Mouse (Mus musculus) gastrocnemius, postnatal 4 days (tissue): Measurements from ENCODE around the gene 6820408C15Rik. TPM values are rescaled to one million over a fixed set of nuclear protein-coding genes. Genes with fewer than 3 reads are reported as not detected.
"Not testable (repeated sequence)": the region's sequence is repeated elsewhere in the genome, so short reads cannot be mapped to it uniquely, and the experiment has no call there.

Experiments used
- DNase-seq, 2 experiments: peaks; one replicate each; pipeline ENCODE4 v3.0.0; 2021 to 2022; ENCODE audit warnings: low spot score in 2 of 2, mixed read lengths in 2 of 2
- total RNA-seq, 2 experiments: library from RNA; stranded (reverse); gene quantifications; 2 replicates each; pipeline ENCODE4 v1.2.3; 2021

The 6820408C15Rik gene
- total RNA-seq, 2 experiments from 2014 or later, result 0.15 to 0.18 TPM

DNA sequence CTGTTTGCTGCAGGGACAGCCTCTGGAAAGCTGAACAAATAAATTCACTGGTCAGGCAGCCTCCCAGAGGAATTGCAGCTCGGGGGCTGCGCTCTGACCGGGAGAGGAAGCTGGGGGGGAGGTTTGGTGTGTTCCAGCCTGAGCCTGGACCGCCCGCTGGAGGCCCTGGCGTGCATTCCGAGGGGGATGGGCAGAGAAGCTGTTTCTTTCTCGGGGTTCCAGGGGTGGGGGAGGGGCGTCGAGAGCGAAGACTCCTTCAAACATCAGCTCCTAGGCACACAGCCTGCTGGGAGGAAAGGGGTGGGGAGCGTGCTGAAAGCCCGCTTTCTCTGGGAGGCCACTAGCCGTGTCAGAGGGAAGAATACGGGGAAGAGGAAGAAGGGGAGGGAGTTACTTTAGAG, 4.4 kb upstream of the 6820408C15Rik start:
- DNase-seq, result peak; percentile 78 to 92

DNA sequence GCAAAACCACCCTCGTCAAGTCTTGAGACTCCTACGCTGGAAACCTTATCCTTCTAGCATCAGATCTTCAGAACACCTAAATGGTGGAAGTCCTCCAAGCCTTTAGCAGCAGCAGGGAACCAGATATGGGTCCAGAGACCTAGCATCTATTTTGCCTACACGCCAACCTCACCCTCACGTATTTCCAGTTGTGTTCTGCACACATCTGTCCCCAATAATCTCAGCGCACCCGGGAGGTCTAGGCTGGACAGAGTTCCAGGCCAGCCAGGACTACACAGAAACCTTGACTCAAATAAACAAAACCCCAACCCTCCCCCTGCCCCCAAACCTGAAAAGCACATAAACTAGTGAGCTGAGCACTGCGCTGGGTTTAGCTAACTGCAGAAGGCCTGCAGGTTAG, 3.9 kb upstream of the 6820408C15Rik start:
- no peak for DNase-seq

DNA sequence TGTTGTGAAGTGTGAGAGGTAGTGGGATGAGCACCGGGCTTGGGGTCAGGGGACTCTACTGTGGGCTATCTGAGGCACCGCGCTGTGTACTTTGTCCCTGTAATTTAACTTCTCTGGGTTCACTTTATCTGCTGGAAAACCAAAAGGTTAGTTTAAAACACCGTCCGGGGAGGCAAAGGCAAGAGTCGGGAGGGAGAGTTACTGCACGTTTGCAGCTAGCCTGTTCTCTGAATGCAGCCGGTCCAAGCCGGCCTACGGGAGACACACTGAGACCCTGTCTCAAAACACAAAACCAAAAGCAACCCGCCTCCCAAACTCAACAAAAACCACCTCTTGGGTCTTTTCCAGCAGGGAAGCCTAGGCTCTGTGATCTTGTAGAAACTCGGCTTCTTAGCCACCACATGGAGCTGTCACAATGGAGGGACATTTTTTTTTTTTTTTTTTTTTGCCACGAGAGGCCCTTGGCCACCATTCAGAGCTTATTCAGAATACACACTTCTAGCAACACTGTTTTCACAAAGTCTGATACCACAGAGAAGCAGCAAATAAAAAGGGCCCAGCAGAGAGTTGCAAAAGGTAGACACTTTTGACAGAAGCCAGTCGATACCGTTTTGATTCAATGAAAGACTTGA, 2.7 kb upstream of the 6820408C15Rik start:
- DNase-seq, result no peak

DNA sequence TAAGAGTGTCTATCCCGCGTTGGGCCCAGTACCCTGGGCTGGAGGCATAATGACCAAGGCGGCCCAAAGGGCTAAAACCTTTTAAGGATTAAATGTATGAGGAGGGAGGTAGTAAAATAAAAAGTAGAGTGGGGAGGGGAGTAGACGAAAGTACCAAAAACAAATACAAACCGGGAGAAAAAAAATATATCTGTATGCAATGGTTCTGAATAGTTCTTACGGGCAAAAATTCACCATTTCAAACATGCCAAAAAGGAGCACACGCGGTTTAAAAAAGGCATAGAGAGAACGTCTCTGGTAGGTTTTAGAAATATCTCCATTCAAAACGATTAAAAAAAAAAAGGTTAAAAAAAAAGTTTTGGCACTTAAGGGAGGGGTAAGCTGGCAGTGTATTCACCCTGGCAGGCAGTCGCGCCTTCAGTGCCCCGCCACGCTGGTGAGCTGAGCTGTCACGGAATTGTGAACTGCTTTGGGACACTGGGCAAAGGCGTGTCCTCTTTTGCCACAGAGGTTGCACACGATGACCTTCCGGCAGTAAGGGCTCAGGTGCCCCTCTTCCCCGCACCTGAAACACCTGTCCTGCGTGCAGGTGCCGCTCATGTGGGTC, 2.1 kb upstream of the 6820408C15Rik start:
- DNase-seq, result no peak

DNA sequence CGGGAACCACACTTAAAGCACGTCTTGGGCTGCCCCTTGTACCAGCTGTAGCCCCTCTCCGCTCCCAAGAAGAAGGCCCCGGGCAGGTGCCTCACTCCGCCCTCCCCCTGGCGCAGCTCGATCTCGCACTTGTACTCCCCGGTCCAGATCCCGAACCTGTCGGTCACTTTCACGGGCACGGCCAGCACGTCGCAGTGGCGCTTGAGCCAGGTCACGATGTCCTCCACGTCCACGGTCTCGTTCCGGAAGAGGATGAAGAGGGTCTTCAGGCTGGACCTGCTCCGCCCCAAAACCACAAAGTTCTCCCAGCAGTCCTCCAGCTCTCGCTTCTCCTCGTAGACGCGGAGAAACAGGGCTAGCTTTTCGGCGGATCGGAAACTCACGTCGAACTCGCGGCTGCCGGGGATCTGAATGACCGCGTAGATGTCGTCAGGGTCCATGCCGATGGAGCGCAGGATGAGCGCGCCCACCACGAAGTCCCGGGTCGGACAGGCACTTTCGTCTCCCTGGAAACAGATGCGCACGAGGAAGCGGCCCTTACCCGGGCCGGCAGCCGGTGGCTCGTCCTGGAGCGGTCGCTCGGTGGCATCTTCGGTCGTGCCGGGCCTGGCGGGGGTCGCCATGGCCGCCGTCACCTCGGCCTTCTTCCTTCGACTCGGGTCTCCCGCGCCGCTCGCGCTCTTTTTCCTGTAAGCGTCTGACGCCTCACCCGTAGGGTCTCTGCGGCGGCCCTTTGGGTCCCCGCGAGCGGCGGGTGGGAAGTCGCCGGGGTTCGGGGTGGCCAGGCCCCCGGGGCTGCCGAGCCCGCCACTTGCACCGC, 1.4 kb upstream of the 6820408C15Rik start:
- DNase-seq, result peak in 1 of 2 experiments; percentile 55

DNA sequence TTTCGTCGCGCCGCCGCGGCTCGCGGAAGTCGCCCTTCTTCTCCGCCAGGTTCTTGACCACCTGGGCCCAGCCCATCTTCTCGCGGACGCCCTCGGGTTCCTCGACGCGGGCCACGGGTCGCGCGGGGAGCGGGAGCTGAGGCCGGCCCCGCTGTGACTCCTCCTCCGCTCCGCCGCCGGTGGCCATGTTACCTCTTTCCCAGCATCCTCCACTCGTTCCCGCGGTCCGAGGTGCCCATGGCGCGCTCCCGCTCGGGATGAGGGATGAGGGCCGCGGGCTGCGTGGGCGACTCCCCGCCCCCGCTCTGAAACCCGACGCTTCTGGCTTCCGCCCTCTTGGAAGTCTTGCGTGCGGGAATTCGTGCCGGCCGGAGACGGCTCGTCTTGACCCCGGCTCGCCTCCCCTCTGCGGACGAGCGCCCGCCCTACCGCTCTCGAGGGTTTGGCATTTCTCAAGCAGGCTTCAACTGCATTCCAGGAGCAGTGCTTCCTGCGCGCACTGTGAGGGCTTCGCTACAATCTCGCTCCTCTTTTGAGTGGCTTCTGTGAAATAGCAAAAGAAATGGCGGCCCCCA, 709 bp upstream of the 6820408C15Rik start, which contains the start of gene Zcchc3:
Gene Zcchc3, minus strand, starts transcription at position 437 of the 575 bp plus-strand sequence.
- peak; percentile 81 to 90 for DNase-seq

DNA sequence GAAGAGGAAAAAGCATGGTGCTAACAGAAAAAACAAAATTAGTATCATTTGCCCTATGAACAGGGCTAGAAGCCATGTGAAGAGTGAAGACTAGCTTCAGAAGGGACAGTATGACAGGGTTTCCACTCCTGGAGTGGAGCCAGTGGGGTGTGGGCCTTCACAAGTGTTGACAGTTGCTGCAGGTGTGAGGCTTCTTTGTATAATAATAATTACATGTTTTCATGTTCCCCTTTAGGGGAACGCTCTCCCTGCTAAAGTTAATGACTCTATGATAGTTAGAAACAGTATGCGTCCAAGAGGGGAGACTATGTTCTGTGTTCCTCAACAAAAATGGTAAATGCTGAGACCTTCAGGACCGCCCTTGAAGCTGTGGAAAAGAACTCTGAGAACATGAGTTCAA, 399 bp downstream of the 6820408C15Rik start:
- no peak for DNase-seq

DNA sequence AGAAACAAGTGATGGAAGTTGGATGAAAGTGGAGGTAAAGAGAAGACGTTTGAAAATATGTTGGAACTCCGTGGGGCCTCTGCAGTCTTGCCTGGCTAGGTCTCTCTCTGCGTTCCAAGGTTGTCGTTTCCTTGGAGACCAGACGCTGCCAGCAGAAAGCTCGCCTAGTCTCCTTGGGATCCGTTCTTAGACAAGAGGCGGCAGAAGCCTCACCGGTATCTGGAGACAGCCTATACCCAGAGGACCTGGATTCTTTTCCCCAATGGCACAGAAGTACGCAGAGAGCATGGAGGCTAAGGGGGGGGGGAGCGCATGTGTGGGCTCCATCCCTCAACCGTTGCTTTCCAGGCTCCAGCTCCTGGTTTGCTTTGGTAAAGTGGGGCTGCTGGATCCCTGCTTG, 12.1 kb downstream of the 6820408C15Rik start:
- no peak for DNase-seq

DNA sequence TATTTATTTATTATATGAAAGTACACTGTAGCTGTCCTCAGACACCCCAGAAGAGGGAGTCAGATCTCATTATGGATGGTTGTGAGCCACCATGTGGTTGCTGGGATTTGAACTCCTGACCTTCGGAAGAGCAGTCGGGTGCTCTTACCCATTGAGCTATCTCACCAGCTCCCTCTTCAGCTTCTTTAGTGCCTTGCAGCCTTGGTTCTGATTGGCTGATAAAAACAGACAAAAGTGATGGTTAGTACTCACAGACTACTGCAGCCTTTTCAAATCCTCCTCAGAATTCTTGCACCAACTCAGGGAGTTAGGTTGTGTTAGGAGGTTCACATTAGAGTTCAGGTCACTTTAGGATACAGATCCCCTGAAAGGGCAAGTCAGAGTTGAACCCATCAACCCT, 13.1 kb downstream of the 6820408C15Rik start:
- DNase-seq, result not testable (repeated sequence)

DNA sequence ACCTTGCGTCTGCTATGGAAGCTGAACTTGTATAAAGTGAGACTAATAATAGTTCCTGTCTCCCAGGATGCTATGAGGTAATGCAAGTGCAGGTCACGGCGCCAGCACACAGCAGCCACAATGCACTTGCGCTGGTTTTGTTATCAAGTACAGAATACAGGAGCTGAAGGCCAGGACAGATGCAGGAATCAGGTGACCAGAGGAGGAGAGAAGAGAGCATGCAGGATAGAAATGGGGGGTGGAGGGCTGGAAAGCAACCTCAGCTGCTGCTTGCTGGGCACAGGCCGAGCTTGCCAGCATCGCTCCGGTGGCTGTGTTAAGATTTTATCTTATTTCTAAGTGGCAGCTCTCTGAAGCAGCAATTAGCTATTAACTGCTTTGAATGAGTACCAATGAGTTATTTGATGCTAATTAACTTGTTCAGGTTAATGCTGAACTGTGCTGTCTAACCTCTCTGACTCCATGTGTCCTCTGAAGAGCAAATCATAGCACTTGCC, 21.1 kb downstream of the 6820408C15Rik start:
- DNase-seq, result no peak

DNA sequence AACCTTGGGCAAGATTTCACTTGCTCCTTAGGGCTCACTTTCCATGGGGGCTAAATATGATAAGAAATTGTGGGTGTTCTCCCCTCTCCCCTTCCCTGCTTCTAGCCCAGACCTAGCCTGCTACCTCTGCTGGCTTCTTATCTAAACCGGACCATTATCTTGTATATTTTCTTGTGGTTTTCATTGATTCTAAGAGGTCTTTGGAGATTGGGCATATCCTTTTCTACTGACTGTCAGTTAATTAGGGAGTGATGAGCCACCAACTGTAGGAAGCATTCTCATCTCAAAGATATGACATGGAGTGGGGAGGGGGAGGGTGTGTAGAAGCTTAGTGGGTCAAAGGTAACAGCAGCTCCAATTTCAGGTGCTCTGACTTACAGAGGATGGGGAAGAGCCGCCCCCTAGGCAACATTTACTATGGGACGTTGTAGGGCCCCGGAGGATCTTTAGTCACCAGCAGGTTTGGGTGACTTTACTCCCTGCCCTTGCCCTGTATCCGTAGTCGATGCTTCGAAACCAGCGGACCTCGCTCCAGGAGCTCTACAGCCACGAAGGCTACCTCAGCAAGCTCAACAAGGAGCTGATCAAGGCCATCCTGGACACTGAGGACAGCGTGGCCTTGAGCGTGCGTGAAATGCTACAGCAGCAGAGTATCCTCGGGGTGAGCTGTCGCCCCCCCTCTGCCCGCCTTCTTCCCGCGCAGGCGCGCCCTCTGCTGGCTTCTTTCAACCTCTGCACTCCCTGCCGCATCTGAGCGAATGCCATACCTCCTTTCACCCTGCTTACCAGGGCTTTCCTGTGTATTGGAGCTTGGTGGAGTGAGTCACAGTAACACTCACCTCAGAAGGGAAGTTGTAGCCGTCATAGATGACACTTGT, 21.8 kb downstream of the 6820408C15Rik start:
- peak; percentile 80 to 84 for DNase-seq

DNA sequence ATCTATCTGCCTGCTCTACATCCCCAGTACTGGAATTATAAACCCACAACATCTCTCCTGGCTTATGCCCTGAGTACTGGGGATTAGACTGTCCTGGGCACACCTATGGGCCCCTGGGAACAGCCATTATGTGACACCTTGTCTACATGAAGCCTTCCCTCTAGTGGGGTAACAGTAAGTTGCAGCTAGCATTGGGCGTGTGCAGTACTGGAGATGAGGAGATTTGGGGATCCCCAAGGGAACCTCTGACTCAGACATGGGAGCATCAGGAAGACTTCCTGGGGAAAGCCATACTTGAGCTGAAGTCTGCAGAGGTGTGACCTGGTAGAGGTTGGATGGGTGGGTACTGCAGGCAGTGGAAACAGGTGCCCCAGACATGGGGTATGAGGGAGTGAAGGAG, 23.6 kb downstream of the 6820408C15Rik start:
- DNase-seq, result no peak

DNA sequence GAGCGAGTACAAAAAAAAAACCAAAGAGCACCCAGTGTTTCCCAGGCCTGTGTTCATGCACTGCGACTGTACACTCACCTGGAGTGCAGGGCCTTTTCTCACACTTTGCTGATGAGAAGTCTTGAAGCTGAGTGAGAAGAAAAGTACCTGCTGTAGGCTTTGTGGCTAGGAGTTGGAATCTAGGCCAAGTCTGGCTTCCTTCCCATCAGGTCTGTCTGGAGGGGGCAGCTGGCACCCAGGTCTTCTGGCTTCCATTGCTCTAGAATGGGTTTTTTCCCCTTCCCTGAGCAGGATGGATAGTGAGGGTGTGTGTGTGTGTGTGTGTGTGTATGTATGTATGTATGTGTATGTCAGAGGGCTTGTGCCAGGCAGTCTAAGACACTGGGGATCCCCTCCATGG, 24.4 kb downstream of the 6820408C15Rik start:
- DNase-seq, result no peak

DNA sequence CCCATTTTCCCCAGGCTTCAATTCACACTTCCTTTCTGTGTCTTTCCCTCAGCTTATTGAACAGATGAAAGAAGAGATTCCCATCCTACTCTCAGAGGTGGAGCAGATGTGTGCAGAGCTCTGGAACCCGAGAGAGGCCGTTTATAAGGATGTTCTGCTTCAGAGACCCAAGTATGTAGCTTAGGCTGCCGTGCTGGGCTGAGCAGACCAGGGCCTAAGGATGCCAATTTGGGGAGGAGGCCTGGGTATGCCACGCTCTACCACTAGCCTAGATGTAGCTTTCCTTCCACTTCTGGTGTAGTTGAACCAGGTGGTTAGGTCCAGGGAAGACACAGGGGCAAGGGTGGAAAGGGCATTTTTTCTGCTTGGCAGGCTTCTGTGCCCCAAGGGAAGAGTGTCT, 26.9 kb downstream of the 6820408C15Rik start:
- DNase-seq, result no peak

DNA sequence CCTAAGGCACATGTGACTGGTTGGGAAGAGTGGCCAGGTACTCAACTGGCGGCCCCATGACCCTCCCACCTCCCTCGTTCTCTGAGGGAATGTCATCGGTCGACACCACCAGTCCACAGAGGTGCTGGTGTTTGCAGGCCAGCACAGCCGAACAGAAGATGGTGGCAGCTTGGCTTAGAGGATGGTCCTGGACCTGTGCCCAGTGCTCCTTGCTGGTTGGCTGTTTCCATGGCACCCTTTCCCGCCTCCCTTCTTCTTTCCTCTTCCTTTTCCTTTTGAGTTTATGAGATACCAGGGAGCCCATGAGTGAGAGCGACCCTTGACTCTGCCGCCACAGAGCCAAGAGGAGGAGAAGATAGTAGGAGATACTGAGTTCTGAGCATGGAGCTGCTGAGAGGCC, 27.9 kb downstream of the 6820408C15Rik start:
- no peak for DNase-seq

DNA sequence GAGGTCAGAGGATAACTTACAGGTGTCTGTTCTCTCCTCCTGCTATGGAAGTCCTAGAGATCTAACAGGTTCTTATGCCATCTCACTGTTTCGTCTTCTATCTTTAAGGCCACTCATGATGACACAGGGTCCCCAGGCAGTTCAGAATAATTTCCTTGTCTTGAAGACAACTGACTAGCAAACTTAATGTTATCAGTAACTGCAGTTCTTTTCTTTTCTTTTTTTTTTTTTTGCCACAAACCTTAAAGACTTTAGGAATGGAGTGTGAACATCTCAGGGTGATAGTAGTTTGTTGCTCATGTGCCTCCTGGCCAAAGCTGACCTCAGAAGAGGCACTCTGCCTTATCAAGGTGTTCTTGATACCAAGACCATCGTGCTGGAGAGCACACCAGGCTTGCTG, 31.3 kb downstream of the 6820408C15Rik start:
- DNase-seq, result no peak

DNA sequence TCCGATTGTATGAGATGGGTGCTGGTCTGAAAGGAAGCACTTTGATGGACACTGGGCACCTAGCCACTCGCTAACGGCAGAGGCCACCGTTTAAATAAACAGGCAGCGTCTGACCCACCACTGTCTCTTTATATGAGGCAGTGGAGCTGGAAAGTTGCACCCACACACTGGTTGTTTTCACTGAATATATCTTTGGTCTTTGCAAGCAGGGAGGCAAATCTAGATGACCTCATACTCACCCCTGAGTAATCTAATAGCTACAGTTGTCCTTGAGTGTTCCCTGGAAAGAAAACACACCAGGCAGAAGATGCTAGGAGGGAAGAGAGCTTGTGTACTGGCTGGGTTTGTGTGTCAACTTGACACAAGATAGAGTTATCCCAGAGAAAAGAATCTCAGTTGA, 32.1 kb downstream of the 6820408C15Rik start:
- no peak for DNase-seq

DNA sequence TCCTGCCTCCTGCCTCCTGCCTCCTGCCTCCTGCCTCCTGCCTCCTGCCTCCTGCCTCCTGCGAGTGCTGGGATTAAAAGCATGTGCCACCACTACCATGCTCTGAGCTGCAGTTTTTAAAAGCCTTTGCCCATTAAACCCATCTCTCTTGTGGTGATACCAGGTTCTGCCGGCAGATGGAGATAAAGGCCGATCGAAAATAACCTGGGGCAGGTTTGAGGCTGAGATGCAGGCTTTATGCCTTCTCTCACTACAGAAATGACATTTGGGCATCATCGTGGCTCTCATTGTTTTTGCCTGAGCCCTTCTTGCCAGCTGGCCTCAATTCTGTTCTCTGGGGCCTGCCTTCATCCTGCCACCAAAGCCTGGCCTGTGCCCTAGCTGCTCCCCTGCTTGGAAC, 34.9 kb downstream of the 6820408C15Rik start:
- DNase-seq, result peak in 1 of 2 experiments; percentile 22

DNA sequence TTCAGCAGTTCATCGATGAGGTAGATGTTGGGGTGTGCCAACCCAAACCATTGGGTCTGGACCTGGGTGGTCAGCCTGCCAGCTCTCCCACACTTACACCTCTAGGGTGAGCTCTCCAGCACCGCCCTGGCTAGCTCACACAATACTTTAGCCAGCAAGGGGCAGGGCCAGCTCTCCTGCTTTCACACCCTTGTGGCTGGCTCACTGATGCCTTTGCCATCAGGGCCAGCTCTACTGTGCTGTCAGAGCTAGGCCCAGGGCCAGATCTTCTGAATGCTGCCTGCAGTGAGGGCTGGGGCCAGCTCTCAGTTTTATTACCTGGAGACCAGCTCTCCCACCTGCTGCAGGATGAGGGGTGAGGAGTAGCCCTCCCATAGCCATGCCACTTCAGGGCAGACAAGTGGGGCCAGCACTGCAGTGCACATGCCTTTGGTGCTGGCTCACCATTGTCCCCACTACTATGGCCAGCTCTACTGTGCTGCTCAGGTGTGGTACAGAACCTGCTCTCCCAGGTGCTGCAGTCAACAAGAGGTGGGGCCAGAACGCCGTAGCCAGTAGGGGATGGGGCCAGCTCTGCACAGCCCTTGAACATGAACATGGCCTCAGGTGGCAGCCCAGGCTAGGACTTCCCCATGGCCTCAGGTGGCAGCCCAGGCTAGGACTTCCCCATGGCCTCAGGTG, 36.9 kb downstream of the 6820408C15Rik start:
- DNase-seq, result no peak

DNA sequence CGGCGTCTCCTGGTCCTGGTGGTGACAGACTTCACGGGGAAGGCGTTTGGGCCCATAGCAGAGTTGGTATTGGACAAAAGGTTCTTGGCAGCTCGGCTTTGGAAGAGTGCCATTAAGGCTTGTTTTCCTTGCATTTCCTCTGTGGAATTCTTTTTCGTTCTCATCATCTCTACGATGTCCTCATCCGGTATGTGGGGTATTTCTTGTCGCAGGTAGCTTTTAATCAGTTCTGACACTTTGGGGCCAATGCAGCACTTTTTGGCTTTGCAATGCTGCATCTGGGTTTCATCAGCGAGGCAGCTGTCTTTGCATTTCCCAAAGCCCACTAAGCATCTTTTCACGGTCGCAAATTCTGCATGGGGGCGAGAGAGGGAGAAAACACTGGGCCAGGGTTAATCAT, 43.9 kb downstream of the 6820408C15Rik start:
- no peak for DNase-seq
